Mouse (Mus musculus): ENCODE data around the gene Vtn.

The Vtn gene

DNA sequence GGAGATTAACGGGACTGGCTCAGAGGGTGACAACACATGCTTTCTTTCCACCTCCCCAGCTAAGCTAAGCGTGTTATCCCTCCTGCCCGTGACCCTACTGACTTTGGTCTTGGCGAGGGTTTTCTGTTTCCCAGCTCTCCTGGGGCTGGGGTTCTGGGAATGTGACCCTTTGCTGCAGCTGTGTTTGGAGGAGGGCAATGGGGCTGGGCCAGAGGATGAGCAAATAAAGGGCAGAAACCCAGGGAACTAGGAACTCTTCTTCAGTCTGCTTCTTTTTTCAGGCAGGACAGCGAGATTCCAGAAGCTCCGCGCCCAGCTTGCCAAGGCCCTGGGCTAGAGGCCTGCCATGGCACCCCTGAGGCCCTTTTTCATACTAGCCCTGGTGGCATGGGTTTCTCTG is at the start of gene Vtn:
Vtn (plus strand) TSS at position 88 of the 400 bp plus-strand sequence.
- no peak for DNase-seq (ENCODE audit: inconsistent ontology term)

DNA sequence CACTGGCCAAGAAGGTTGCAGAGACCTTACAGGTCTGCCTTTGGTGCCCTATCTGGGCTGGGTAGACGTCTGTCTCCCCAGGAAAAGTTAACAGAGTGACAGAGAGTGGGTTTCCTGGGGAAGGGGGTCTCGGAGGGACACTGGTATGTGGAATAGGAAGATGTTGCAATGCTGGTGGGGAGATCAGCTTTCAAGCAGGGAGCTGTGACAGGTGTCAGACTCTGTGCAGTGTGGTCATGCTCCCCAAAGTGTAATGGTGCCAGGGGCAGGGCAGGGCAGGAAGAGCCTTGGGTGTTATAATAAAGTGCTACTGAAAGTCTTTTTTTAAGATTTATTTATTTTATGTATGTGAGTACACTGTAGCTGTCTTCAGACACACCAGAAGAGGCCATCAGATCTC is 48.6 kb upstream of the Vtn start:
- DNase-seq (ENCODE audit: inconsistent ontology term), result no peak

DNA sequence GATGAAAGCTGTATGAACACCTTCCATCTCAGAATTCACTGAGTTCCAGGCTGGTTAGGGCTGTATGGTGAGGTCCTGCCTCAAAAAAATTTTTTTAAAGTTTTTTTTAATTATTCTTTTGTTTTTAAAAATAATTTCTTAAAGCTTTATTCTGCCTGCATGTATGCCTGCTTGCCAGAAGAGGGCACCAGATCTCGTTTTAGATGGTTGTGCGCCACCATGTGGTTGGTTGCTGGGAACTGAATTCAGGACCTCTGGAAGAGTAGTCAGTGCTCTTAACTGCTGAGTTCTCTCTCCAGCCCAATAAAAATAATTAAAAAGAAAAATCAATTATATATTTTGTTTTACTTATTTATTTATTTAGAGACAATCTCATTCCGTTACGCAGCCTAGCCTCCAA is 45.2 kb upstream of the Vtn start:
- DNase-seq (ENCODE audit: inconsistent ontology term), result peak; percentile 36

DNA sequence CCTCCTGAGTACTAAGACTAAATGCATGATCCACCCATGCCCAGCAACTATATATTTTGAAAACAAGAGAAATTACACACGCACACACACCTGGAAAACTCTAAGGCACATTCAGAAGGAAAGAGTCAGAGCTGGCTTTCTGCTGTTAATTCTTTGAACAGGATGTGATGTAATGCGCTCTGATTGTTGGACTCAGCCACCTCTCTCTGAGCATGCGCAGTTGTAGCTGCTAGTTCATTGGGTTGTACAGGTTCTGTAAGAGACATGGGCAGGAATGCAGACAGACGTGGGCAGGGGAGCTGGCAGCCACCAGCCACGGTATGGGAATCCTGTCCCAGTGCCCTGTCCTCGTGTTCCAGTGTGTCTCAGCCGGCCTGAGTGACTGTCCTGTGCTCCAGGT is 44.6 kb upstream of the Vtn start:
- no peak for DNase-seq (ENCODE audit: inconsistent ontology term)

DNA sequence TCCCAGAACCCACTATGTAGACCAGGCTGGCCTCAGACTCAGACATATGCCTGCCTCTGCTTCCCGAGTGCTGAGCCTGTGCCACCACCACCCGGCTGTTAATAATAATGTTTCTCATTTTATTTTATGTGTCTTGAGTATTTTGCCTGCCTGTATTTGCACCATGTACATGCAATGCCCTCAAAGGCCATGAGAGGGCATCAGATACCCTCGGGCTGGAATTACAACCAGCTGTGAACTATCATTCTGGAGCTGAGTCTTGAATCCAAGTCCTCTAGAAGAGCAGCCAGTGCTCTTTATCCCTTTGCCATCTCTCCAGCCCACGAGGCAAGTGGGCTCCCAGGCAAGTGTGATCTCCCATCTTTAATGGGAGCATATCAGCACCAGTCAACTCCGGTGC is 43.6 kb upstream of the Vtn start:
- no peak for DNase-seq (ENCODE audit: inconsistent ontology term)

DNA sequence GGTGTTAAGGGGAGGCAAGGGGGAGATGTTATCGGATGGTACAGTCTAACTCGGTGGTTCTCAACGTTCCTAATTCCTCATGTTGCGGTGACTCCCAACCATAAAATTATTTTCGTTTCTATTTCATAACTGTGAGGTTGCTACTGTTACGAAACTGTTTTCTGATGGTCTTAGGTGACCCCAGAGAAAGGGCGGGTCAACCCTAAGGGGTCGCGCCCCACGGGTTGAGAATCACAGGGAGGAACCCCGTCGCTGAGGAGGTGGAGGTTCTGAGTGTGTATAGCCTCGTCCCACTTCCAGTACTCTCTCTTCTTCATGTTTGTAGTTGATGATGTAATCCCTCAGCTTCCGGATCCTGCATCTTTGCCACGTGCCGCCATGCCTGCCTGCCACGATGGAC is 40.2 kb upstream of the Vtn start:
- DNase-seq (ENCODE audit: inconsistent ontology term), result no peak

DNA sequence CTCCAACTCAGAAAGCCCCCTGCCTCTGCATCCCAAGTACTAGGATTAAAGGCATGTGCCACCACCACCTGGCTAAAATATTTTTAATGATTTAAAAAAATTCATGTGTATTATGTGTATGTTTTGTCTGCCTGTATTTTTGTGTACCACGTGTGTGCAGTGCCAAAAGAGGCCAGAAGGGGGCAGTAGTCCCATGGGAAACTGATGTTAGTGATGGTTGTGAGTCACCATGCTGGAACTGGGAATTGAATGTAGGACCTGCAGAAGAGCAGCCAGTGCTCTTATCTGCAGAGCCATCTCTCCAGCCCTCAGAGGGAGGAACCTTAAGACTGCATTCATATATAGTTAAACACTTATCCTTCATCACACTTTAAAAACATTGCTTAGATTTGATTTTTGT is 37.0 kb upstream of the Vtn start:
- no peak for DNase-seq (ENCODE audit: inconsistent ontology term)

DNA sequence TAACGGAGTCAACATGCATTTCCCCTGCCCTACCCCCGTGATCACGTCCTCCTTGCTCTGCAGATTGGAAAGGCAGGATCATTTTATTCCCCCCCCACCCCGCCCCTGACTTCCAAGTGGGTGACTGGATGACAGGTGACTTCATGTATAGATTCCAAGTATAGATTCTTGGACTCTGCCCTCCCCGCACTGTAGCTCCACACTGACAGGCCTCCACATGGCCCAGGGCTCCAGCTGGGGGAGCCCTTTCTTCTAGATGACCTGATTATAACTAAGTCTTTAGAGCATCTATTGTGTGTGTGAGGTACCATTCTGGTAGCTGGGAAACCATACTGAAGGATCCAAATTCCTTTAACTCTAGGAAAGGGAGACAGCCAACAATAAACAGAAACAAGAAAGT is 36.2 kb upstream of the Vtn start:
- no peak for DNase-seq (ENCODE audit: inconsistent ontology term)

DNA sequence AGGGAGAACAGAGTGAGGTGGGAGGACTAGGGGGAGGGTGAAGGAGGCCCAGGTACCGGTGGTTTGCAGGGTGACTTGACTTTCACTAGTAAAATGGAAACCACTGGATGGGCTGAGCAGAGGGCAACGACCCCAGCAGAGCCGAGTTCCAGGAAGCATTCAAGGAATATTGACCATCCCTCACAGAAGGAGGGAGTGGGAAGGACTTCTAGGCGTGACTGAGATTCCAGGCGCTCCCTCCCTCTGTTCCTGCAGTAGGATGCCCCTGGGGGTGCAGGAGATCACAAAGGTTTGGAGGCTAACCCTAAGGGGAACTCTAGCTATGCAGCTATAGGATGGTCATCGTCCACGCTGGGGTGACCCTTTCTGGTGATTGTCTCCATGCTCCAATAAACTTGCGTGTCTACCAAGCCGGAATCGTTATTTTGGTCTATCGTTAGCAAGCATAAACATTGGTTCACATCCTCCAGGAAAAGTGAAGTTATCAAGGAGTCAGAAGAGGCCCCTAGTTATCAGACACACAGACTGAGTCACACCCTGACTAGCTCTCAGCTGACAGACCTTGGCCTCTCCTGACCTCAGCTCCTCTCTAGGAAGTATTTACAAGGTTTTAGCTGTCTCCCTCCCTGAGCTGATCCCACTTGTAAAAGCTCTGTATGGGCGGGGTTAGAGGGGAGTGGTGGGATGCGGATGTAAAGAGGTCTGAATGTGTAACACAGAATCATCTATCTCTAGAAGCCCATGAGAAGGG is 35.4 kb upstream of the Vtn start:
- DNase-seq (ENCODE audit: inconsistent ontology term), result no peak

DNA sequence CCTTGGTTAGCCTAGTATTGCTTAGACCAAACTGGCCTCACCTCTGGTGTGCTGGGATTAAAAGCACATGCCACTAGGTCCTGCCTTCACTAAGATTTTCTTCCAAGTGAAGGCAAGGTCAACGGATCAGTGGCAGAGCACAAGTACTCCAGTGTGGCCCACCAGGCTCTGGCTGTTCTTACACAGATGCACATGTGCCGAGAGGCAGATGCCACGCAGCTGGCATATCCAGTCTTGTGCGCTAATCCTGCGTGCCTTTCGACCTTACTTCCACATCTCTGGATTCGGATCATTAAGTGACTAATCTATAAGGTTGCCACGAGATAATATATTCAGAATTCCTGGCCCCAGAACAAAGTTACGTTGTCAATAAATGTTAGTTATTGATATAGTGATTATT is 33.8 kb upstream of the Vtn start:
- no peak for DNase-seq (ENCODE audit: inconsistent ontology term)

DNA sequence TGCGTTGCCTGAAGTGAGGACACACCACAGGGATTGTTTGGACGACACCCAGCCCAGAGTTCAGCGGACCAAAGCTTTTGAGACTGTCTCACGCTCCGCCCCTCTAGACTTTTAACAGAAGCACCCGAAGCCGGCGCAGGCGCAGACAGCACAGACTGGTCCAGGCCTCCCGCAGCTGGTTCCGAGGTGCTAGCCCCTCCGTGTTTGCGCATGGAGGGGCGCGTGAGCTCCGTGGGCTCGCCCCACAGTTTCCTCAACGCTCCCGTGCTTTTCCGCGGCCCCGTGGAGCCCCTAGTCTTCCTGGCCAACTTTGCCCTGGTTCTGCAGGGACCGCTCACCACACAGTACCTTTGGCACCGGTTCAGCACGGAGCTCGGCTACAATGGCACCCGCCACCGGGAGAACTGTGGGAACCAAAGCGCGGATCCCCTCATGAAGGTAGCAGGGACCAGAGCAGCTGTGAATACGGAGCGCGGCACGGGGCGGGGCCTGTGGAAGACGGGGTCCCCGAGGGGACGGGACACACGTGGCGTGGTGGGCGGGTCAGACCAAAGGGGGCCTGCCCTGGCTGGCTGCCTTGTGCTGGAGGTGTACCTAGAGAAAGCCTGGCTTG is 33.2 kb upstream of the Vtn start, which contains the start of gene Slc46a1:
Slc46a1 (plus strand) TSS at position 130 of the 613 bp plus-strand sequence.
- peak; percentile 85 for DNase-seq (ENCODE audit: inconsistent ontology term)

DNA sequence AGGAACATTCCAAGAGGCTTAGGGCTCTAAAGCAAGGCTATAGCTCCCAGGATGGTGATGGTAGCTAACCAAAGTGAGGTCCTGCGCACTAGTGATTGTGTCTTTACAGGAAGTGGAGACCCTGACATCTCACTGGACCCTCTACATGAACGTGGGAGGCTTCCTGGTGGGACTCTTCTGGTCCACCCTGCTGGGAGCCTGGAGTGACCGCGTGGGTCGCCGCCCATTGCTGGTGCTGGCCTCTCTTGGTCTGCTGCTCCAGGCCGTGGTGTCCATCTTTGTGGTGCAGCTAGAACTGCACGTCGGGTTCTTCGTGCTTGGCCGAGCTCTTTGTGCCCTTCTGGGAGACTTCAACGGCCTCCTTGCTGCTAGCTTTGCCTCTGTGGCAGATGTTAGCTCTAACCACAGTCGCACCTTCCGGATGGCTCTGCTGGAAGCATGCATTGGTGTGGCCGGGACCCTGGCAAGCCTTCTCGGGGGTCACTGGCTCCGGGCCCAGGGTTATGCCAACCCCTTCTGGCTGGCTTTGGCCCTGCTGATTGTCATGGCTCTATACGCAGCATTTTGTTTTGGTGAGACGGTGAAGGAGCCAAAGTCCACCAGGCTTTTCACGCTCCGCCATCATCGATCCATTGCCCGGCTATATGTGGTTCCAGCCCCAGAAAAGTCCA is 32.5 kb upstream of the Vtn start:
- no peak for DNase-seq (ENCODE audit: inconsistent ontology term)

DNA sequence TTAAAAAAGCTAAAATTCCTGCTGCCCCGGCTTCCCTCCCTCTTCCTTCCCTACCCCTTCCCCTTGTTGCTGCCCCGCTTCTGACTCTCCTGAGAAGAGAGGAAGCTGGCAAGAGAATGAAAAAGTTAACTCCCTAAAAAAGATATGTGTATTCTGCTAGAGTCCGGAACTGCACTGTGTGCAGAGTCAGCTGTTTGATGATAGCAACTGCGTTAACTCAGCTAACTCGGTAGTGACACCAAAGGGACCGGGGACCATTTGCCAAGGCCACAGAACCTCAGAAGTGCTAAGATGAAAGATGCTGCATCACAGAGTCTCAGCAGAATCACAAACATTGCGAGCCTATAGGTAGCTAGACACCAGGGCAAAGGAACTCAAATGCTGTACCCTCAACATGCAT is 31.4 kb upstream of the Vtn start:
- no peak for DNase-seq (ENCODE audit: inconsistent ontology term)

DNA sequence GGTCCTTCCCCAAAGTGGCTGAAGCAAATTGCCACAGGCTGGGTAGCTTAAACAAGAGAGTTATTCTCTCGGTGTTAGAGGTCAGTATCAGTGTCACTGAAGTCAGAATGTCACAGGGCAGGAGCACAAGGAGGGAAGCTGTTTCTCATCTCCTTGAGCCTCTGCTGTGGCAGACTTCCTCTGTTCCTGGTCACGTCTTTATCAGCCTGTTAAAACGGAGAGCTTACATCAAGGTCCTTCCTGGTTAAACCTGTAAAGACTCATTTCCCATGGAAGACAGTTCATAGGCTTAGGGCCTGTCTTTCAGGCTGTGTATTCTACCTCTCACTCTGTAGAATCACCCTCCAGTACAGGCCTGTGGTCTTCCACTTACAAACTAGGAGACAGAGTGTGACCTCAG is 31.0 kb upstream of the Vtn start:
- no peak for DNase-seq (ENCODE audit: inconsistent ontology term)

DNA sequence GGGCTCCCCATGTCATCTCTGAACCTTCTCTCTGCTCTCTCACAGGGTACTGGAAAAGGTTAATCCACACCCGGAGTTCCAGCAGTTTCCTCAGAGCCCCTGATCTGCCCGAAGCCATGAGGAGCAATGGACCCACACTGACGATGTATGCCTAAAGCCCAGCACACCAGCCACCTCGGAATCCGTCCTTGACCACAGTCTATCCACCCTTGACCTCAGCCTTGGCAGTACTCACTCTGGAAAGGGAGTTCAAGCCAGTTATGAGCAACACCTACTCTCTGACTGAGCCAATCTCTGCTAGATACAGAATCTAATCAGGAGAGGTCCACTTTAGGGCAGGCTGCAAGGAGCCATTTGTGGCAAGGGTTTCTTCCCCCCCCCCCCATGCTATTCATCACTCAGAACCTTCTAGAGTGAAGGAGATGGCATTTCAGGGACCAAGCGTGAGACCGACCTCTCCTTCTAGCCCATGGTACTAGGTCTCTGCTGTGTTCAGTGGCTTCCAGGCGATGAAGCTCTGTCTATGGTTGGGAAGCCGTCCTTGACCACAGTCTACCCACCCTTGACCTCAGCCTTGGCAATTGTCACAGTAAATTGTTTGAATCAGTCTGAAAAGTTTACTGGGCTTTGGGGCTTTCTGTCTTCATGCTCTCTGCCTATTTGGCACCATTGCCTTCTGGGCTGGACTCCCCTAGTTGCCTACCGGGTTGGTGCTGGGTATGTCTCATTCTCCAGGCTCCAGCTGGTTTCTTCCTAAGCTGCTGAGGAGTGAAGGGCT is 27.4 kb upstream of the Vtn start:
- peak; percentile 12 for DNase-seq (ENCODE audit: inconsistent ontology term)

DNA sequence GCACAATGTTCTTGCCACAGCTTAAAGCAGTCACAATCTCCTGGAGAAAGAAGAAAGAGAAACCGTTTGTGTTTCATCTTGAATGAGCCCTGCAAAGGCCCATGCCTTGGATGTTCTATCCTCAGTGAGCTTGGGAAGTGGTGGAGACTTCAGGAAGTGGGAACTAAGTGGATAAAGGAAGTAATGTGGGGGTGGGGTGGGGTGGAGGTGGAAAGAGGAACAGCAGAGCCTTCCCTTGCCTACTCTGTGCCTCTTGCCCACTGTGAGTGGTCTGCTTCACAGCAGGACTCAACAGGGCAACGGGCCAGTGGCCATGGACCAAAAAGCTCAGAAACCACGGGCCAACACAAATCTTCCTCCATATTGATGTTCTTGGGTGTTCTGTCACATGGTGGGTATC is 23.6 kb upstream of the Vtn start:
- DNase-seq (ENCODE audit: inconsistent ontology term), result no peak

DNA sequence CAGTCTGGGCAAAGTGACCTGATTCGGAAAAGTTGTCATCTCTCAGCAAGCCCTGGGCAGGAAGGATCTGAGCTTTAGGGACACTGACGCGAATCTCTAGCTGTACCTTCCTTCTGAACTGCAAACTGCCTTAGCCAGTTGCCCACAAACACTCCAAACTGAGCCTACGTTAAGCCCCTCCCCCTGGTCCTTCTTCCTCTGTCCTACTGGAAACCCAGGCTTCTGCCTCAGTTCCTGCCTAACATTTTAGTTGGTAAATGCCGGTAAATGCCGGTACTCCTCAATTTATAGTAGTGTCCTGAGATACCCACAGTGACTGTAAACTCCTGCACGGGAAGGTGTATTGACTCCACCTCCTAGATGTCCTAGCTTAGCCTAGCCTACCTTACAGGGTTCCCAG is 15.3 kb upstream of the Vtn start:
- no peak for DNase-seq (ENCODE audit: inconsistent ontology term)

DNA sequence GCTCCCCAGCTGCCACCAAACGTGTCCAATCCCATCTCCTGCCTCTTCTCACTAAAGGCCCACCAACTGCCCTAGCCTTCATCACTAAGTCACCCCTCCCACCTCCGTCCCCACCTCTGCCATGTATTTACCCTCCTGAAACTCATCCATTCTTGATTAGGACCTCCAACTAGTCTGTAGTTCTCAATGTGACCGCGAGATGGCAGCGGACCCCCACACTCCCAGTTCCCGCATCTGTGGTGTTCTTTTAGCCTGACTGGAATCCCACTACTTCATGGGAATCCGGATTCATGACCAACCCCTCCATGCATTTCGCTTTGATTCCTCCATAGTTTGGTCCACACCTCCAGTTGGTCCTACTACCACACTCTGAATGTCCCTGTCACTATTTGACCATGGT is 10.7 kb upstream of the Vtn start:
- peak; percentile 64 for DNase-seq (ENCODE audit: inconsistent ontology term)

DNA sequence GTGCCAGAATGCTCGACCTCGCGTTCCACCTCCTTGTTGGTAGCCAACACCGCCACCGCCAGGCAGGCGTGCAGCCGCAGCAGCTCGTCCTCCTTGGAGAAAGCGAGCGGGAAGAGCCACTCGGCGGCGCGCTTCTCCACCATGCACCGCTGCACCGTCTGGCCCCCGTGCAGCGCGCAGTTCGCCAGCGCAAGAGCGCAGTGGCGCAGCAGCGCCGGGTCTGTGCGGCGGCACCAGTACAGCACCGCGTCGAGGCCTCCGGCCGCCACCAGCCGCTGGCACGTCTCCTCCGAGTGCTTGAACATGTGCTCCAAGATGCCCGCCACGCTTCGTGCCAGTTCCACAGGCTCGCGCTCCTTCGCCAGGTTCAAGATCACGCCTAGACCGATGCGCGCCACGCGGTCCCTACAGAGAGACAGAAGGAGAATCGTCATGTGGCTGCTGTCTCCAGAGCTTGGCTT is 8.1 kb upstream of the Vtn start:
- DNase-seq (ENCODE audit: inconsistent ontology term), result peak; percentile 50

DNA sequence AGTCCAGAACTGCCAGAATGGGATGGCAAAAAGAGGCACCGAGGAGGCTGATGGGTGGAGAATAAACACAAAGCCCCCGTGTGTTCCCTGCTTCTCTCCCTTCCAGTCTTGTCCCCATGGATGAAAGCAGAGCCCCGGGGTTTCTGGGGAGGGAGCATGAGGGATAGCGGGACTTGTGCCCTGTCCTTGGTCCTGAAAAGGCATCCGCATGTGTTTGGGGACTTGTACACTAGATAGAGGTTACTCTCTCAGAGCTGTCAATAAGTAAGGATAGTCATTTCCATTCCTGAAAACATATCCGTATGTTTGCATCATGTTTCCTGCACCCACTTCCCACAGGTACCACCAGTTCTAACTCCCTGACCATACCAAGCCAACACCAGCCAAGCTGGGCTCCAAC is 3.0 kb upstream of the Vtn start:
- peak; percentile 59 for DNase-seq (ENCODE audit: inconsistent ontology term)

DNA sequence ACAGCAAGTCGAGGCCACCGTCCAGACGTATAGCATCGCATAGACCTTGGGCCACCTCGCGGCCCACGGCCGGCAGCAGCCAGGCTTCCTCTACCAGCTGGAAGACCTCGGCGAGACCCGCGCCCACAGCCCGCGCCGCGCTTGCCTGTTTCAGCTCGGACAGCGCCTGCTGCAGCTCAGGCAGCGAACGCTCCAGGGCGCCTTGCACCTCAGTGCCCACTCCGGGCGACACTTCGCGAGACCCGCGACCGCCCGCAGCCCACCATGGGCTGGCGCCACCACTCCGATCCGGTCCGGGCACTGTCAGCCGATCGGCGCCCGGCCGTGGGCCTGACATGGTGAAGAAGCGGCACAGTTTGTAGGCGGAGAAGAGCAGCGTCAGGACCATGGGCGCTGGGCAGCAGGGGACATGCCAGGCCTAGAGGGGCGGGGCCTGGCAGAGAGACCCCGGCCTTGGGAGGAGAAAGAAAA is 1.8 kb upstream of the Vtn start:
- no peak for DNase-seq (ENCODE audit: inconsistent ontology term)
